Mouse (Mus musculus) E14TG2a.4 (cell line): Measurements from ENCODE around the gene Als2cl.

Experiments used
- CTCF ChIP-seq: conservative IDR thresholded peaks from 2 replicates; pipeline ENCODE4 v1.5.1; 2014; ENCODE audit warnings: low read length
- POU5F1 ChIP-seq: IDR thresholded peaks from 2 replicates; pipeline ENCODE4 v1.6.1; 2014; ENCODE audit warnings: low read length, borderline replicate concordance

GRCm38 (mm10) chr9:110947261-110947661 lies 67.6 kb downstream of the Als2cl start:
- TF ChIP-seq CTCF, result no peak
- TF ChIP-seq POU5F1, result no peak
